Mouse (Mus musculus) heart, embryonic 12.5 days (tissue): ENCODE data around the gene Scn4a. TPM values are rescaled to one million over a fixed set of nuclear protein-coding genes. Genes with fewer than 3 reads are reported as not detected.
"Not testable (repeated sequence)": the region's sequence is repeated elsewhere in the genome, so short reads cannot be mapped to it uniquely, and the experiment has no call there.

ENCODE experiments used
- ATAC-seq: fragments of 200-750 bp; cut with Nextera tagmentation; 2 replicates; pipeline ENCODE4 v1.8.0; 2017; ENCODE audit warnings: moderate TSS enrichment, moderate library complexity; ENCODE audit not compliant: insufficient number of reproducible peaks, low FRiP score
- H3K27ac ChIP-seq: fragments of 300-500 bp; sonication (generic); 2 replicates; pipeline ENCODE4 v1.5.1; 2016; ENCODE audit warnings: mild to moderate bottlenecking, moderate library complexity; ENCODE audit not compliant: poor library complexity, severe bottlenecking
- H3K27me3 ChIP-seq: fragments of 300-500 bp; sonication (generic); replicated peaks from 2 replicates; pipeline ENCODE4 v1.6.1; 2016; ENCODE audit warnings: mild to moderate bottlenecking, moderate library complexity
- H3K36me3 ChIP-seq: fragments of 300-500 bp; sonication (generic); 2 replicates; pipeline ENCODE4 v1.6.1; 2016; ENCODE audit warnings: mild to moderate bottlenecking, moderate library complexity
- H3K4me1 ChIP-seq: fragments of 300-500 bp; sonication (generic); replicated peaks from 2 replicates; pipeline ENCODE4 v1.6.1; 2016; ENCODE audit warnings: mild to moderate bottlenecking
- H3K4me2 ChIP-seq: fragments of 300-500 bp; sonication (generic); 2 replicates; pipeline ENCODE4 v1.6.1; 2016; ENCODE audit warnings: mild to moderate bottlenecking, moderate library complexity
- H3K4me3 ChIP-seq: fragments of 300-500 bp; sonication (generic); 2 replicates; pipeline ENCODE4 v1.5.1; 2016; ENCODE audit warnings: mild to moderate bottlenecking
- H3K9ac ChIP-seq: fragments of 300-500 bp; sonication (generic); 2 replicates; pipeline ENCODE4 v1.6.1; 2016; ENCODE audit warnings: mild to moderate bottlenecking, moderate library complexity
- H3K9me3 ChIP-seq: fragments of 300-500 bp; sonication (generic); replicated peaks from 2 replicates; pipeline ENCODE4 v1.6.1; 2016; ENCODE audit warnings: mild to moderate bottlenecking, moderate library complexity
- WGBS: fragments of 180-500 bp; shearing (Covaris S2); methylation state at CpG from one replicate; pipeline ENCODE4 v1.1.7; 2016; 5-methylcytosine and 5-hydroxymethylcytosine counted together
- polyA plus RNA-seq: library from polyadenylated mRNA; unstranded; fragments of >200 nt; fragmentation: Nextera tagmentation; extraction: Ambion mirVana; gene quantifications from 2 replicates; pipeline ENCODE4 v1.2.1, GENCODE M21; 2016

Scn4a gene
- polyA plus RNA-seq, 1 experiment from 2014 or later = 0.08 TPM

GRCm38 (mm10) chr11:106359350-106359749, 6.3 kb upstream of the Scn4a start:
- Histone ChIP-seq H3K4me1 (peaks cover 7% of the 10 kb centered on the region), H3K4me2 (no peak overlapping the region), H3K9me3 (no peaks in the 10 kb centered on the region), H3K27me3 (no peaks in the 10 kb centered on the region), H3K4me3 (no peak overlapping the region), H3K27ac (no peak overlapping the region), H3K9ac (no peak overlapping the region), H3K36me3 (no peaks in the 10 kb centered on the region)
- WGBS = 22% methylated on average over 5 of the region's 5 CpGs
- no peak for ATAC-seq

DNA sequence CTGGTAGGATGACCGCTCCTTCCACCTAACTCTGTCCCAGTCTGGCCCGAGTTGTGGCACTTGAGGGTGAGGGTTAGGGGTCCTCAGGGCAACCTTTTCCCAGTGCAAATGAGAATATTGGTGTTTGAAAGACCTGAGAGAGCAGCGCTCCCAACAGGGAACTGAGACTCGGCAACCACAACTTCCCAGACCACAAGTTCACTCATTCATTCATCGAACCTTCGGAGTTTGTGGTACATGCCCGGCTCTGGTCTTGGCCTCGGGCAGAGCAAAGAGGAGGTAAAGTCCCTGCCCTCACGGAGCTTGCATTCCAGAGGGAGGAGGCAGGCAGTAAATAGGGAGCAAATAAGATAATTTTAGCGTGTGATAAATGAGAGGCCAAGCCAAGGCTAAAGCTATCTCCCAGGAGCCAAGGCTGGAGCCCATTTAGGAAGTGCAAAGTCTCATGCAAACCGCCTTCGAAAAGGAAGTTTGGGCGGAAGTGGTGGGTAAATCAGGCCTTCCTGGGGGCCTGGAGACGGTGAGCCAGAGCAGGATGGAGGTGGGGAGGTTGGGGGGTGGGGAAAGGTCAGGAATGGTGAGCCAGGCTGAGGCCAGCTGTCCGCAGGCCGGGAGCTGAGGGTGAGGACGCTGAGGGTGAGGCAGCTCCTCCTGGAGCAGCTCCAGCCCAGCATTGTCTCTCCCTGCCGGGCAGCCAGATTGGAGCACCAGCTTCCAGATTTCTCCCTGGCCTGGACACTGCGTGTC, 2.5 kb upstream of the Scn4a start:
- Histone ChIP-seq H3K4me3 (no peak overlapping the region), H3K4me1 (peaks cover 17% of the 10 kb centered on the region), H3K27ac (no peak overlapping the region), H3K9me3 (no peaks in the 10 kb centered on the region), H3K4me2 (peak overlapping the region; percentile 16; the same call in 1 of the 2 replicates), H3K36me3 (no peaks in the 10 kb centered on the region), H3K9ac (no peak overlapping the region), H3K27me3 (no peaks in the 10 kb centered on the region)
- 38% methylated on average over 19 of the region's 19 CpGs for WGBS
- no peak for ATAC-seq

DNA sequence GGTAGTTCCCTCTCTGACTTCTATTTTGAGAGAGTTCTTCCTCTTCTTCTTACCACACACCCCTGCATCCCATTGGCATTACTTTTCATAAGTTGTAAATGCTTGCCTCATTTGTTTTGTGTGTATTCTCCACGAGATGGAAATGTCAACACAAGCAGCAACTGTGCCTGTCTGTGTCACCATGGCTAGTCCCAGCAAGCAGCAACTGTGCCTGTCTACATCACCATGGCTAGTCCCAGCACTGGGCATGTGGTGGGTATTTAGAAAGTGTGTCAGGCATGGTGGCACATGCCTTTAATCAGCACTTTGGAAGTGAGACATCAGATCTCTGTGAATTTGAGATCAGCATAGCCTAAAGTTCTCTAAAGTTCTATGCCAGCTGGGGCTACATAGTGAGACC, 1.1 kb upstream of the Scn4a start:
- H3K4me2 ChIP-seq = no peak overlapping the region
- no peak overlapping the region for H3K4me3 ChIP-seq
- H3K9me3 ChIP-seq = no peaks in the 10 kb centered on the region
- no peaks in the 10 kb centered on the region for H3K36me3 ChIP-seq
- 54% methylated on average over 1 of the region's 1 CpGs for WGBS
- no peak for ATAC-seq
- H3K4me1 ChIP-seq = peaks cover 17% of the 10 kb centered on the region
- H3K27me3 ChIP-seq = no peaks in the 10 kb centered on the region; the same call in 1 of the 2 replicates
- no peak overlapping the region for H3K9ac ChIP-seq
- no peak overlapping the region for H3K27ac ChIP-seq

- H3K27ac ChIP-seq = no peak overlapping the region
- H3K4me2 ChIP-seq = no peak overlapping the region
- H3K4me1 ChIP-seq = peaks cover 17% of the 10 kb centered on the region
- H3K9ac ChIP-seq = no peak overlapping the region
- H3K4me3 ChIP-seq = no peak overlapping the region
- peaks cover 3% of the 10 kb centered on the region; the same call in 1 of the 2 replicates for H3K27me3 ChIP-seq
- H3K36me3 ChIP-seq = no peaks in the 10 kb centered on the region
- WGBS = 53% methylated on average over 4 of the region's 4 CpGs
- H3K9me3 ChIP-seq = no peaks in the 10 kb centered on the region
- ATAC-seq = no peak
Observed at GRCm38 (mm10) chr11:106351941-106352340, 1.1 kb downstream of the Scn4a start.

DNA sequence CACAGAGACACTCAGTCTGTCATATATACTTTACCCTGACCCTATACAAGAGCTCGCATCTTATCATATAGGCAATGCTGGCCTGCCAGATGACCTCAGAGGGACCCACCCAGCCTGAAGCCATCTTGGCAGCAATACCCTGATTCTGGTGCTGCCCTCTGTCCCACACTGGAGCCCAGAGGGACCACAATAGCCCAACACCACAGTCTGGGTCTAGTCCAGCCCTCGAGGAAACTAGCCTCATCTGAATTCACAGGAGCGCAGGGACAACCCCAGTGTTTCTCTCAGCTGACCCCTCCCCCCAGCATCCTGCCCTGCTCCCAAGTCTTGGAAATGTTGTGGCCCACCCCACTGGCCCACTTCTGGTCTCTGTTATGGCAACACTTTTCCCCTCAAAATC, 1.8 kb downstream of the Scn4a start:
- WGBS = 59% methylated on average over 3 of the region's 3 CpGs
- Histone ChIP-seq H3K36me3 (no peaks in the 10 kb centered on the region), H3K9me3 (no peaks in the 10 kb centered on the region), H3K27ac (no peak overlapping the region), H3K4me2 (no peak overlapping the region), H3K4me3 (no peak overlapping the region), H3K27me3 (peaks cover 3% of the 10 kb centered on the region; the same call in 1 of the 2 replicates), H3K4me1 (peaks cover 17% of the 10 kb centered on the region), H3K9ac (no peak overlapping the region)
- ATAC-seq = no peak

DNA sequence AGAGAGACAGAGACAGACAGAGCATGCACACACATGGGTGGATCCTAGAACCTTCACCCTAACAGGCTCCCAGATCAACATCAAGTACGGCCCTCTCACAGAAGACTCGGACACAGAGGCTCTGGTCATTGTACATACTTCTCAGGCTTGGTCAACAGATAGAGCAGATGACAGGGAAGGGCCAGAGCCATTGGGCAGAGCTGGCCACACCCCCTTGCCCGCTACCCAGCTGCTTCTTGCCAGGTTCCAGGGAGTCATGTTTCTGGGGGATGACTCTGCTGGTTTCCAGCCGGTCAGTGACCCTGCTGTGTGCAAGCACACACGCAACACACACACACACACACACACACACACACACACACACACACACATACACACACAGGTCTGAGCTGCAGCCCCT, 2.2 kb downstream of the Scn4a start:
- H3K9ac ChIP-seq = no peak overlapping the region
- H3K4me2 ChIP-seq = no peak overlapping the region
- H3K4me1 ChIP-seq = peaks cover 15% of the 10 kb centered on the region
- WGBS = 44% methylated on average over 5 of the region's 5 CpGs
- no peak; the same call in 1 of the 2 replicates for ATAC-seq
- H3K9me3 ChIP-seq = no peaks in the 10 kb centered on the region
- H3K27ac ChIP-seq = no peak overlapping the region
- H3K4me3 ChIP-seq = no peak overlapping the region
- H3K27me3 ChIP-seq = peaks cover 3% of the 10 kb centered on the region; the same call in 1 of the 2 replicates
- no peaks in the 10 kb centered on the region for H3K36me3 ChIP-seq

GRCm38 (mm10) chr11:106349772-106350171, 3.3 kb downstream of the Scn4a start:
- Histone ChIP-seq H3K9me3 (no peaks in the 10 kb centered on the region), H3K4me2 (no peak overlapping the region), H3K4me3 (no peak overlapping the region), H3K9ac (no peak overlapping the region), H3K27me3 (peaks cover 3% of the 10 kb centered on the region; the same call in 1 of the 2 replicates), H3K4me1 (peaks cover 11% of the 10 kb centered on the region), H3K27ac (no peak overlapping the region), H3K36me3 (no peaks in the 10 kb centered on the region)
- WGBS = 74% methylated on average over 6 of the region's 6 CpGs
- no peak for ATAC-seq

DNA sequence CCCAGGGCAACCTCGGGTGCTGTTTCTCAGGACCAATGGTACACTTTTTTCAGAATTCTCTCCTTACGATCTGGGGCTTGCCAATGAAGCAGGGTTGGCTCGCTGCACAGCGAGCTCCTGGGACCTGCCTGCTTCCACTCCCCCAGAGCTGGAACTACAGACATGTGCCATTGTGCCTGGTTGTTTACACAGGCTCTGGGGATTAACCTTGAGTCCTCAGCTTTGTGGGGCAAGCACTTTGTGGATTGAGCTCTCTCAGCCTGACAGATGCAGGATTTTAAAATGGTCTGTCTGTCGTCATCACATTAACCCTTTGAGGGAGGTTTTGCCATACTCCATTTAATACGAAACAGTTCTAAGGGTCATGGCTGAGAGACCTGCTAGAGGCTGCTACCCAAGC, 8.2 kb downstream of the Scn4a start:
- Histone ChIP-seq H3K4me3 (no peak overlapping the region), H3K9me3 (no peaks in the 10 kb centered on the region), H3K4me2 (no peak overlapping the region), H3K9ac (no peak overlapping the region), H3K4me1 (peaks cover 9% of the 10 kb centered on the region), H3K36me3 (no peaks in the 10 kb centered on the region), H3K27ac (no peak overlapping the region; the same call in 1 of the 2 replicates), H3K27me3 (0 out of 2 replicates have a peak, but pooled peaks cover 3% of the 10 kb centered on the region)
- WGBS = 39% methylated on average over 6 of the region's 6 CpGs
- no peak for ATAC-seq

DNA sequence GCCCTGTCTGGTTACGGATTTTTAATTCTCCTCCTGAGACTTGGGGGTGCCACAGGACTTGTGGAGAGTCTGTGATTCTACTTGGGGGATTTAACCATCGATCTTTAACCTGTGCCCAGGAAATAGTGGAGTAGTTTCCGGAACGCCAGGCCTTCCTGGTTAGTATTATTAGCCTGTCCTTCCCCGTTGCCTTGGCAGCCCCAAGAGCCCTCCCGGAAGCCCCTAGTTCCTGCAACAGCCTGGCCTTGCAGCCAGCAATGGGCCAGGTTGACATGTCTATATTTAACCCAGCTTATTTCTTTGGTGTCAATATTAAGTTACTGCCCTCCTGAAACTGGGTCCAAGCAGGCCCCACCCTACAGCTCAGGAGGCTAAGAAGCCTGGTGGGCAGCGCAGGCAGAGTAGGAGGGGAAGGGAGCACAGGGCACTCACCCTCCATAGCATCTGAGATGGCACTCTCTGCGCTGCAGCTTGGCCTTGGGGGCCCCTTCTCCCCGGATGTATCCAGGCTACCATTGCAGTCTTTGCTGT, 12.0 kb downstream of the Scn4a start:
- Histone ChIP-seq H3K9ac (no peak overlapping the region), H3K4me2 (no peak overlapping the region), H3K36me3 (no peaks in the 10 kb centered on the region), H3K27ac (no peak overlapping the region), H3K4me3 (no peak overlapping the region), H3K9me3 (no peaks in the 10 kb centered on the region), H3K4me1 (peaks cover 9% of the 10 kb centered on the region), H3K27me3 (0 out of 2 replicates have a peak, but pooled peaks cover 5% of the 10 kb centered on the region)
- WGBS = 64% methylated on average over 9 of the region's 9 CpGs
- no peak for ATAC-seq

GRCm38 (mm10) chr11:106339323-106339722, 13.8 kb downstream of the Scn4a start:
- not testable (repeated sequence) for H3K36me3 ChIP-seq, H3K4me2 ChIP-seq, H3K27ac ChIP-seq, H3K9me3 ChIP-seq, H3K27me3 ChIP-seq, H3K9ac ChIP-seq, H3K4me3 ChIP-seq, H3K4me1 ChIP-seq, ATAC-seq
- 80% methylated on average over 4 of the region's 4 CpGs for WGBS

DNA sequence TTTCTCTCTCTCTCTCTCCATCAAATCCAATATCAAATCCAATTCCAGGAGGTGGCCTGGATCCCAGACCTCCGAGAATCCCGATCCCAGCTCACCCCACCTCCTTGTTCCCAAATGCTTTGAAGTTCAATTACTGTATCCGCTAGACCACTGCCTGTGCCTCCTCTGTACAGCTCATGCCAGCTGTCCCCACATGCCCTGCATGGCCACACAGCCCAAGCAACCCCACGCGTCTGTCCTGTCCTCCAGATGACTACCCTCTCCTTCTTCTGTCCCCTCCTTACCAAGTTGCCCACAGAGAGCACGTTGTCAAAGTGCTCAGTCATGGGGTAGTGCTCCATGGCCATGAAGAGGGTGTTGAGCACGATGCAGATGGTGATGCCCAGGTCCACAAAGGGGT, 14.2 kb downstream of the Scn4a start:
- 76% methylated on average over 7 of the region's 7 CpGs for WGBS
- Histone ChIP-seq H3K4me3 (no peak overlapping the region), H3K4me2 (no peak overlapping the region), H3K27me3 (0 out of 2 replicates have a peak, but pooled peaks cover 5% of the 10 kb centered on the region), H3K9ac (no peak overlapping the region), H3K9me3 (no peaks in the 10 kb centered on the region), H3K4me1 (peaks cover 12% of the 10 kb centered on the region), H3K27ac (no peak overlapping the region), H3K36me3 (no peaks in the 10 kb centered on the region)
- ATAC-seq = no peak
